28 mouse cellular contexts compared by ENCODE assay signal in the genomic region with DNA sequence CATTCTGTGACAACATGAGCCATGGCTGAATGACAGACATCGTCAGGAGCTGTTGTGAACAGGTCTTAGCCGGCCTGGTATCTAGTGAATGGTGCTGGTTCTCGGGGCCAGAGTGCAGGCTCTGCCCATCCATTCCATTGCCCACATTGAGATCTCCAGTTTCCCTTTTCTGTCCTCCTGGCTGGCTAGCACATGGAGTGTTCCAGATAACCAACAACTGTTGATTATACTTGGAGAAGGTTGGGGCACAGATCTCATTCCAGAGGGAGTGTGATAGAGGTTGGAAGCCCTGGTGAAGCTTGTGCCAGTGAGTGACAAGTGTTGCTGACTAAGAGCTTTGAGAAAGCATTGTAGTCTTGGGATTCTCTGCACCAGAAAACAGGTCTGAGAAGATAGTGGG.
DNase-seq lines count a peak whose midpoint lies in the region; ATAC-seq and TF ChIP-seq lines count a peak whose summit lies in the region.
"Had no signal": no experiment of that assay in that cellular context is flagged by ENCODE, and none has a peak within 500 bp of the region (broad histone marks: within the 10 kb centered on the region; RNA-seq: fewer than 3 reads in every experiment).

No protein-coding gene starts in this region.

- 94% methylated on average over 3 of the region's 3 CpGs for WGBS in forebrain, embryonic 10.5 days
- WGBS in forebrain, embryonic 12.5 days: 93% methylated on average over 3 of the region's 3 CpGs
- 56% methylated on average over 3 of the region's 3 CpGs for WGBS in heart, adult 2 months
- 46% methylated on average over 3 of the region's 3 CpGs for WGBS in heart, postnatal 0 days

- no peaks in the 10 kb centered on the region for H3K36me3 ChIP-seq in forebrain, embryonic 10.5 days (replicated peaks)
- no peaks in the 10 kb centered on the region for H3K36me3 ChIP-seq in forebrain, embryonic 12.5 days (replicated peaks)
- H3K36me3 ChIP-seq in heart, adult 2 months (ENCODE audit: control insufficient read depth, insufficient read depth, low read length): no peaks in the 10 kb centered on the region
- H3K36me3 ChIP-seq in heart, postnatal 0 days (replicated peaks; ENCODE audit: control insufficient read depth, insufficient read depth, low read length): no peaks in the 10 kb centered on the region
- H3K36me3 ChIP-seq: embryonic facial prominence, embryonic 10.5 days; embryonic facial prominence, embryonic 15.5 days; hindbrain, embryonic 10.5 days; limb, embryonic 10.5 days; limb, embryonic 15.5 days; liver, embryonic 13.5 days; midbrain, embryonic 12.5 days had no signal

- 0 out of 2 replicates have a peak overlapping the region, but pooled peaks have one; percentile 0 for H3K27ac ChIP-seq in forebrain, embryonic 10.5 days
- H3K27ac ChIP-seq in forebrain, embryonic 12.5 days: no peak overlapping the region
- H3K27ac ChIP-seq in heart, adult 2 months: no peak overlapping the region
- no peak overlapping the region for H3K27ac ChIP-seq in heart, postnatal 0 days (ENCODE audit: low read depth)
- H3K27ac ChIP-seq: embryonic facial prominence, embryonic 10.5 days; embryonic facial prominence, embryonic 15.5 days; limb, embryonic 15.5 days; liver, embryonic 13.5 days; midbrain, embryonic 12.5 days had no signal

- DNase-seq in forebrain, embryonic 10.5 days (ENCODE audit: extremely low spot score, low spot score): no peak
- DNase-seq in heart, adult 2 months: peak in 1 of 2 experiments; percentile 29
- no peak for DNase-seq in heart, postnatal 25 days (ENCODE audit: low spot score)
- DNase-seq in heart, postnatal 0 days (ENCODE audit: low spot score): no peak
- no peak for DNase-seq in heart, adult 8-10 months (ENCODE audit: low spot score)
- peak; percentile 51 for DNase-seq in adipocyte (ENCODE audit: low spot score)
- no peak for DNase-seq in urinary bladder, postnatal 4 days (ENCODE audit: low spot score in 2 of 2)
- DNase-seq: adrenal gland, adult 8-10 months; cerebellum, adult 8-10 months; cerebellum, postnatal 25 days; kidney, adult 9 months; kidney, postnatal 10 days; liver, embryonic 13.5 days; lung, adult 18-20 months; lung, postnatal 14 days; right cerebral cortex, postnatal 25 days; thymus, postnatal 14 days had no signal

- H3K27me3 ChIP-seq in forebrain, embryonic 10.5 days (ENCODE audit: poor library complexity, severe bottlenecking): no peaks in the 10 kb centered on the region
- no peaks in the 10 kb centered on the region for H3K27me3 ChIP-seq in forebrain, embryonic 12.5 days
- H3K27me3 ChIP-seq in heart, adult 2 months (ENCODE audit: control insufficient read depth, insufficient read depth, low read length): no peaks in the 10 kb centered on the region
- H3K27me3 ChIP-seq in heart, postnatal 0 days (ENCODE audit: control insufficient read depth, insufficient read depth, low read length): no peaks in the 10 kb centered on the region
- H3K27me3 ChIP-seq: CH12.LX; embryonic facial prominence, embryonic 15.5 days; limb, embryonic 15.5 days; liver, embryonic 13.5 days; midbrain, embryonic 12.5 days had no signal

- no peak for TF ChIP-seq POLR2A in heart, adult 2 months (IDR thresholded peaks at IDR 0.05; ENCODE audit: insufficient read depth, low read depth, low read length)

- no peaks in the 10 kb centered on the region for H3K9me3 ChIP-seq in forebrain, embryonic 10.5 days
- H3K9me3 ChIP-seq in forebrain, embryonic 12.5 days: no peaks in the 10 kb centered on the region
- H3K9me3 ChIP-seq in heart, postnatal 0 days (replicated peaks; ENCODE audit: control insufficient read depth, low read length): no peaks in the 10 kb centered on the region
- H3K9me3 ChIP-seq: embryonic facial prominence, embryonic 10.5 days; embryonic facial prominence, embryonic 15.5 days; hindbrain, embryonic 10.5 days; limb, embryonic 10.5 days; limb, embryonic 15.5 days; liver, embryonic 13.5 days; midbrain, embryonic 12.5 days had no signal

- ATAC-seq in forebrain, embryonic 12.5 days (ENCODE audit: low FRiP score): no peak
- peak; percentile 31 for ATAC-seq in heart, postnatal 0 days (ENCODE audit: insufficient read depth, low read depth)
- ATAC-seq: activated CD4-positive, CD25-positive, alpha-beta regulatory T cell, adult 4 months; forebrain, embryonic 14.5 days; intestine, postnatal 0 days had no signal

- TF ChIP-seq EP300 in heart, adult 2 months (IDR thresholded peaks at IDR 0.05; ENCODE audit: insufficient read depth, low read depth, low read length): 0 out of 2 replicates have a peak, but pooled peaks have one; percentile 34
- TF ChIP-seq EP300 in heart, postnatal 0 days (IDR thresholded peaks at IDR 0.05; ENCODE audit: low read depth): no peak

- H3K4me2 ChIP-seq in forebrain, embryonic 12.5 days: no peak overlapping the region
- no peak overlapping the region for H3K4me2 ChIP-seq in heart, postnatal 0 days (ENCODE audit: low read depth, low read length)
- H3K4me2 ChIP-seq: embryonic facial prominence, embryonic 15.5 days; limb, embryonic 15.5 days; liver, embryonic 13.5 days; midbrain, embryonic 12.5 days had no signal

- no peak overlapping the region for H3K4me3 ChIP-seq in forebrain, embryonic 10.5 days
- no peak overlapping the region for H3K4me3 ChIP-seq in forebrain, embryonic 12.5 days (replicated peaks)
- H3K4me3 ChIP-seq in heart, adult 2 months: no peak overlapping the region
- no peak overlapping the region for H3K4me3 ChIP-seq in heart, postnatal 0 days (ENCODE audit: low read depth, low read length)
- H3K4me3 ChIP-seq: embryonic facial prominence, embryonic 10.5 days; embryonic facial prominence, embryonic 15.5 days; hindbrain, embryonic 10.5 days; limb, embryonic 10.5 days; limb, embryonic 15.5 days; liver, embryonic 13.5 days; midbrain, embryonic 12.5 days had no signal

- peaks cover 3% of the 10 kb centered on the region for H3K79me2 ChIP-seq in heart, adult 2 months (replicated peaks; ENCODE audit: control insufficient read depth, insufficient read depth, low read length)

- peaks cover 29% of the 10 kb centered on the region for H3K4me1 ChIP-seq in forebrain, embryonic 10.5 days
- peaks cover 25% of the 10 kb centered on the region for H3K4me1 ChIP-seq in forebrain, embryonic 12.5 days
- H3K4me1 ChIP-seq in heart, adult 2 months (ENCODE audit: control insufficient read depth, insufficient read depth, low read length): peaks cover 8% of the 10 kb centered on the region
- peaks cover 32% of the 10 kb centered on the region for H3K4me1 ChIP-seq in heart, postnatal 0 days (ENCODE audit: control insufficient read depth, insufficient read depth)

- H3K9ac ChIP-seq in forebrain, embryonic 12.5 days: no peak overlapping the region
- no peak overlapping the region for H3K9ac ChIP-seq in heart, adult 2 months (ENCODE audit: low read depth, low read length)
- no peak overlapping the region for H3K9ac ChIP-seq in heart, postnatal 0 days (replicated peaks; ENCODE audit: low read depth, low read length)
- H3K9ac ChIP-seq: embryonic facial prominence, embryonic 15.5 days; limb, embryonic 15.5 days; liver, embryonic 13.5 days; midbrain, embryonic 12.5 days had no signal

- no peak for TF ChIP-seq CTCF in heart, adult 2 months (IDR thresholded peaks at IDR 0.05)
- TF ChIP-seq CTCF in heart, postnatal 0 days (IDR thresholded peaks at IDR 0.05; ENCODE audit: low read depth): no peak

- intact Hi-C loops in heart, adult 2 months (cut with DNase I): no loop called here
- intact Hi-C loops in heart, postnatal 25 days (cut with DNase I): no loop called here
